Mouse (Mus musculus) CD4-positive, CD25-positive, alpha-beta regulatory T cell (primary cell): Measurements from ENCODE around the gene Olfml3. TPM values are rescaled to one million over a fixed set of nuclear protein-coding genes. Genes with fewer than 3 reads are reported as not detected.

ENCODE experiments used
- polyA plus RNA-seq: library from polyadenylated mRNA; unstranded; fragments of 100-300 nt; shearing (Covaris generic); gene quantifications from one replicate; pipeline ENCODE4 v1.2.1, GENCODE M21; 2017

Olfml3 gene
- 0.44 TPM for polyA plus RNA-seq

GRCm38 (mm10) chr3:103737778-103738571 lies at the start of gene Olfml3:
Olfml3 (minus strand) TSS chr3:103738001.

DNA sequence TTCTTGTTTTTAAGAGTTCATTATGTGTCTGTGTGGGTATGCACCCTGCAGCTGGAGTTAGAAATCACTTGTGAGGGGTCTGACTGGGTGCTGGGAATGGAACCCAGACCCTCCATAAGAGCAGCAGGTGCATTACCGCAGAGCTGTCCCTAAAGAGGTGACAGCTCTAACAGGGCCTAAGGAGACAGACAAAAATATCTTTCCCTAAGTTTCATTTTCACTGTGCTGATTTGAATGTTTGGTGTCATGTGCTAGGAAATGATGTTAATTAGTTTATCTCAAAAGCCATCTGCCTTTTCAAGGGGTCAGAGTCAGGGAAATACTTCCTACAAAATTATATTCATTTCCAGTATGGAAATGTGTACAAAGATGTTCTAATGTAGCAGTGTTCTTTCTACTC lies 1.5 kb upstream of the Olfml3 start, which contains the start of gene Gm10964:
Gm10964 (plus strand) TSS at position 38 of the 400 bp plus-strand sequence.

Other genes starting within 250 kb of the Olfml3 start
- not detected for gene Syt6, start 162.8 kb downstream of the Olfml3 start, polyA plus RNA-seq
- 3.5 TPM for gene Atg4a-ps, start 91.9 kb downstream of the Olfml3 start, polyA plus RNA-seq
- gene Gm10964, start 1.4 kb upstream of the Olfml3 start, polyA plus RNA-seq, result not detected
- gene Hipk1, start 53.6 kb upstream of the Olfml3 start, polyA plus RNA-seq, result 35.5 TPM
- gene Dclre1b, start 71.4 kb upstream of the Olfml3 start, polyA plus RNA-seq, result 22.0 TPM
- 31.5 TPM for gene Ap4b1, start 71.5 kb upstream of the Olfml3 start, polyA plus RNA-seq
- gene Gm43064, start 71.6 kb upstream of the Olfml3 start, polyA plus RNA-seq, result not detected
- 1.8 TPM for gene Bcl2l15, start 94.6 kb upstream of the Olfml3 start, polyA plus RNA-seq
- 256 TPM for gene Ptpn22, start 121.8 kb upstream of the Olfml3 start, polyA plus RNA-seq
- gene Rsbn1, start 176.1 kb upstream of the Olfml3 start, polyA plus RNA-seq, result 27.2 TPM
- 64.7 TPM for gene Phtf1, start 230.1 kb upstream of the Olfml3 start, polyA plus RNA-seq